Mouse (Mus musculus) activated CD4-positive, CD25-positive, alpha-beta regulatory T cell (primary cell): ENCODE data around the gene Rpl32. TPM values are rescaled to one million over a fixed set of nuclear protein-coding genes. Genes with fewer than 3 reads are reported as not detected.

Experiments used
- polyA plus RNA-seq, 2 experiments: library from polyadenylated mRNA; unstranded; fragments of 100-300 nt; shearing (Covaris generic); gene quantifications; one replicate each; pipeline ENCODE4 v1.2.1; 2017

Gene Rpl32
- polyA plus RNA-seq, result 1,000 to 10,000 TPM; 2,529 to 4,590 TPM

DNA sequence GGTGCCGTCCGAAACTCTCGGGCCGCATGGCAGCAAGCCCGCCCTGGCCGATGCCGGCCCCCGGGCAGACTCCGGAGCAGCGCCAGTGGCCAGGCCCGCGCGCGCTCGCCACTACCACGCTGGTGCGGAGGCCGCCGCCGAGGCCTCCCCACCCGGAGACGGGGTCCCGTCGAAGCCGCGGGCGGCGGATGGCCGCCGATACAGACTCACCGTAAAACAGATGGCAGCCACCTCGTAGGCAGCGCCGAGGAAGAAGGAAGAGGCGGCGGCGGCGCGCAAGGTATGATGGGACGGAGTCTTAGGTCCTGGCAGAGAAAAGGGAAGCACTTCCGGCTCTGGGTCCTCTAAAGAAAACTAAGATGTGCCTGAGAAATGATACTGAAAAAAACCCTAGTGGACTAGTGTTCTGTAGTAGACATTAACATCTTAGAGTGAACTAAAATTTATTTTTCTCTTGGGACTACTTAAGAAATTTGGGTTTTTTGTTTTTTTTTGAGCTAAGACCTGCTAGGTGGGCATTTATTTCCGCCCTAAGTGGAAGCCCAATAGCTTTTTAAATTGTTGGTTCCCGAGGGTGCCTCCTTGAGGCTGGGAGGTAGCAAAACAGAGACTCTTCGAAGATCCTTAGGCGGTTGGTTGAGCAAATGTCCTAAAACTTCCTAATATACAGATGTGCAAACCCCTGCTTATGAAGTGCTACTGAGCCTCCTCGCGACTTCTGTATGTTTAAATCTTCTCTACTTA lies at the start of gene Rpl32:
Gene Rpl32, minus strand, starts transcription at position 260 of the 744 bp plus-strand sequence.

DNA sequence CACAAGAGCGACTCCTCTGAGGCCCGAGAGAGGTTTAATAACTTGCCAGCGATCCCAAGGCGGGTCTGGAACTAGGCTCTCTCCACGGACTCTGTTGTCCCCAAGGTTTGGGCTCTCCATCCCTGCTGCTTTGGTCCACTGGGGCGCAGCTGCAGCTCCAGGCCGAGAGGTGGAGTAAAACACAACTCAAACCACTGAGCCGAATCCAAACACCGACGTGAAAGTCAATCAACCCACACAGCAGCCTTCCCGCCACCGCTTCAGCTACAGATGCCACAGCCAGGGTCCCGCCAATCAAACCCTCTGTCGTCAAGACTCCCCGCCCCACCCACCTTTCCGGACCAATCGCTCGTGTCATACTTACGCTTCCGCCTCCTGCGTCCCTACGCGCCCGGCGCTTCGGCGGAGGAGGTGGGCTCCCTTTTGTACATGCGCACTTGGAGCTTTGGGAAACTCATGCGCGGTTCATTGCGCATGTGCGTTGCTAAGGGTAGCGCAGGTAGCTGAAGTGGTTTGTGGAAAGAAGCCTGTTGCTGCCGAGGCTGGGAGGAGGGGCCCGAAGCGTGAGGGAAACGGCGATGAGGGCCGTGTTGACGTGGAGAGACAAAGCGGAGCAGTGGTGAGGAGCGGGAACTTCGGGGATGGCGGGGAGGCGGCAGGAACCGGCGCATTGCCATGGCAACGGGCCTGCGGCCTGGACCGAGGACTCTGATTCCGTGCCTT lies 44.7 kb upstream of the Rpl32 start, which contains the start of the genes Mbd4 and Ift122:
Gene Mbd4, minus strand, starts transcription at position 281 of the 723 bp plus-strand sequence.
Gene Ift122, plus strand, starts transcription at position 380 of the 723 bp plus-strand sequence.

DNA sequence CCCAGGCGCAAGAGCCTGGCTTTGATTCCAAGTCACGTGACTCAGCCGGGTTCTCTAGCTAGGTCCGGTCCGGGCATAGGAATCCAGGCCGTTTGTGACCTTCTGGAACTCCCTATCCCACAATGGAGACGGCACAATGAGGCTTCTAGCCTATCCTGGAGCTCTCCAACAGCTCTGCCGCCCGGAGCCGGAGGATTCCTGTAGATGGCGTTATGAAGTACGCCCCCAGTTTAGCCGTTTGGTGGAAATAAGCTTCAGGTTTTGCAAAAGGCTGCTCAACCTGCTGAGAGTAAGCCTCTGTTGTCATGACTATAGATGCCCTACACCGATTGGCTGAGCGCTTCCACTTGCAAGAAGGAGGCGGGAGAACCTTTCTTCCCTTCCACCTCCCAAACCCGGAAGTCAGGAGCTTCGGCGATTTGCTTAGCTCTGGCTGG lies 29.6 kb upstream of the Rpl32 start, which contains the start of gene Efcab12:
Gene Efcab12, minus strand, starts transcription at position 252 of the 437 bp plus-strand sequence.

DNA sequence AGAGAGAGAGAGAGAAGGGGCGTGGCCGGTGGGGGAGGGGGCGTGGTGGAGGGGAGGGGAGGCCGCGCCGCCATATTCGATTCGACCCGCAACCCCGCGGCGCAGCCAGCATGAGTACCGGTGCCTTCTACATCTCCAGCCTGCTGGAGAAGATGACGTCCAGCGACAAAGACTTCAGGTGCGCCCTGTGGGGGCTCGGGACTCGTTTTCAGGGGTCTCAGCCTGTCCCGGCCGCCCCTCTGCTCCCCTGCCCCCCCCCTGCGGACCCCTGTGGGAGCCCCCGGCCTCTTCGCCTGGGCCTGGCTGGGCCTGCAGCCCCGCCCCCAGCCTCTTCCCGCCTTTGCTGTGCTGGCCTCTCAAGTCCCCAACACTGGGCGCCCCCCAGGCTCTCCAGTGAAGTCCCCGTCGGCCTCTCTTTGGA lies 34.0 kb downstream of the Rpl32 start, which contains the start of gene Cand2:
Gene Cand2, plus strand, starts transcription at position 38 of the 421 bp plus-strand sequence.

GRCm38 (mm10) chr6:115761995-115762756 lies 46.4 kb downstream of the Rpl32 start, which contains the start of gene Tmem40:
Gene Tmem40, minus strand, starts transcription at chr6:115762410.

Other genes with a start within 250 kb of the Rpl32 start
- gene Mkrn2os, start 216.2 kb downstream of the Rpl32 start, polyA plus RNA-seq, result under 1 TPM; 0.09 to 0.33 TPM
- 10 to 100 TPM; 29.1 to 37.1 TPM for gene Mkrn2, start 206.8 kb downstream of the Rpl32 start, polyA plus RNA-seq
- 100 to 1,000 TPM; 100 to 102 TPM for gene Raf1, start 132.1 kb downstream of the Rpl32 start, polyA plus RNA-seq
- not detected for gene Tmem40, start 46.3 kb downstream of the Rpl32 start, polyA plus RNA-seq
- 1 to 10 TPM; 5.5 to 5.9 TPM for gene Cand2, start 34.2 kb downstream of the Rpl32 start, polyA plus RNA-seq
- 1 to 10 TPM in 1 of 2 experiments, under 1 TPM in 1; 0.09 to 1.3 TPM for gene Efcab12, start 29.7 kb upstream of the Rpl32 start, polyA plus RNA-seq
- gene Mbd4, start 44.6 kb upstream of the Rpl32 start, polyA plus RNA-seq, result 10 to 100 TPM in 1 of 2 experiments, 1 to 10 TPM in 1; 7.4 to 10.8 TPM
- gene Ift122, start 44.7 kb upstream of the Rpl32 start, polyA plus RNA-seq, result 1 to 10 TPM; 2.0 to 2.2 TPM
- under 1 TPM in 1 of 2 experiments, not detected in 1; 0.24 TPM for gene Rho, start 123.0 kb upstream of the Rpl32 start, polyA plus RNA-seq
- gene H1foo, start 136.2 kb upstream of the Rpl32 start, polyA plus RNA-seq, result under 1 TPM; 0.45 to 0.91 TPM
- gene Plxnd1, start 186.3 kb upstream of the Rpl32 start, polyA plus RNA-seq, result 10 to 100 TPM in 1 of 2 experiments, 1 to 10 TPM in 1; 2.9 to 10.3 TPM